Mouse (Mus musculus): ENCODE data around the gene Gm17093.
"Not testable (repeated sequence)": the region's sequence is repeated elsewhere in the genome, so short reads cannot be mapped to it uniquely, and the experiment has no call there.

Gene Gm17093

GRCm38 (mm10) chr14:44517976-44518375 lies at the start of gene Gm17093:
Gene Gm17093, plus strand, starts transcription at chr14:44518276.
- DNase-seq (ENCODE audit: extremely low read depth, low read depth): not testable (repeated sequence)

GRCm38 (mm10) chr14:44492163-44492562 lies 25.9 kb upstream of the Gm17093 start, which contains the start of gene BC061237:
Gene BC061237, plus strand, starts transcription at chr14:44492463.
- DNase-seq (ENCODE audit: extremely low read depth, low read depth): not testable (repeated sequence)

GRCm38 (mm10) chr14:44547961-44548360 lies 29.9 kb downstream of the Gm17093 start:
- not testable (repeated sequence) for DNase-seq (ENCODE audit: extremely low read depth, low read depth)
